ENCODE assay signal across 18 mouse cellular contexts in genomic region chr12:104235915-104236314, GRCm38 (mm10). TPM values are rescaled to one million over a fixed set of nuclear protein-coding genes. Genes with fewer than 3 reads are reported as not detected.
DNase-seq lines count a peak whose midpoint lies in the region; ATAC-seq and TF ChIP-seq lines count a peak whose summit lies in the region.
"Had no signal": no experiment of that assay in that cellular context is flagged by ENCODE, and none has a peak within 500 bp of the region (broad histone marks: within the 10 kb centered on the region; RNA-seq: fewer than 3 reads in every experiment).

Gene Serpina3g (plus strand): TSS chr12:104236245.

- peak; percentile 79 for ATAC-seq in kidney, embryonic 16.5 days (ENCODE audit: low FRiP score, low TSS enrichment)
- peak; percentile 69 to 72 for ATAC-seq in hematopoietic stem cell, adult 5-6 weeks (replicated peaks in 1 of 2; ENCODE audit: insufficient read depth in 1 of 2, low FRiP score in 2 of 2, low TSS enrichment in 1 of 2, low read depth in 1 of 2, poor library complexity in 2 of 2, severe bottlenecking in 2 of 2)
- ATAC-seq: forebrain, embryonic 15.5 days; intestine, postnatal 0 days; midbrain, embryonic 13.5 days had no signal

- peak within 1 kb of the TSS; percentile 32 for H3K4me2 ChIP-seq in kidney, embryonic 16.5 days (replicated peaks; ENCODE audit: low read depth, low read length)
- H3K4me2 ChIP-seq: embryonic facial prominence, embryonic 13.5 days; forebrain, embryonic 15.5 days; midbrain, embryonic 13.5 days; neural tube, embryonic 12.5 days had no signal

- TF ChIP-seq POLR2A in small intestine, adult 2 months (IDR thresholded peaks at IDR 0.05; ENCODE audit: low read depth, low read length), result no peak

- no peak within 1 kb of the TSS for H3K4me3 ChIP-seq in kidney, embryonic 16.5 days (ENCODE audit: low read length)
- H3K4me3 ChIP-seq in small intestine, adult 2 months (ENCODE audit: low read depth, low read length), result peak within 1 kb of the TSS; percentile 33
- H3K4me3 ChIP-seq: embryonic facial prominence, embryonic 13.5 days; forebrain, embryonic 15.5 days; heart, embryonic 10.5 days; midbrain, embryonic 13.5 days; neural tube, embryonic 12.5 days had no signal

- H3K27me3 ChIP-seq in kidney, embryonic 16.5 days (ENCODE audit: insufficient read depth, low read length), result no peaks in the 10 kb centered on the region
- no peaks in the 10 kb centered on the region for H3K27me3 ChIP-seq in small intestine, adult 2 months (ENCODE audit: control insufficient read depth, insufficient read depth, low read length)
- H3K27me3 ChIP-seq: embryonic facial prominence, embryonic 13.5 days; forebrain, embryonic 15.5 days; midbrain, embryonic 13.5 days; neural tube, embryonic 12.5 days had no signal

- WGBS in kidney, embryonic 16.5 days, result 26% methylated on average over 5 of the region's 5 CpGs
- WGBS in small intestine, adult 2 months, result 39% methylated on average over 5 of the region's 5 CpGs

- H3K9ac ChIP-seq in kidney, embryonic 16.5 days (replicated peaks; ENCODE audit: low read length), result no peak within 1 kb of the TSS
- H3K9ac ChIP-seq: embryonic facial prominence, embryonic 13.5 days; forebrain, embryonic 15.5 days; midbrain, embryonic 13.5 days; neural tube, embryonic 12.5 days had no signal

- H3K4me1 ChIP-seq in kidney, embryonic 16.5 days (ENCODE audit: insufficient read depth, low read length), result 0 out of 2 replicates have a peak, but pooled peaks cover 9% of the 10 kb centered on the region
- H3K4me1 ChIP-seq in small intestine, adult 2 months (ENCODE audit: control insufficient read depth, insufficient read depth, insufficient read length, low read length), result no peaks in the 10 kb centered on the region
- H3K4me1 ChIP-seq: embryonic facial prominence, embryonic 13.5 days; forebrain, embryonic 15.5 days; heart, embryonic 10.5 days; midbrain, embryonic 13.5 days; neural tube, embryonic 12.5 days had no signal

- DNase-seq in kidney, adult 8-10 months, result no peak
- DNase-seq in thymus, postnatal 0 days (ENCODE audit: low spot score), result no peak
- DNase-seq in thymus, postnatal 4 days, result no peak
- DNase-seq in cerebellum, postnatal 10 days, result no peak
- no peak for DNase-seq in cerebellum, adult 11-12 months
- DNase-seq: cerebellum, adult 9-11 months; left cerebral cortex, postnatal 4 days; retina, postnatal 1 day had no signal

- no peak for TF ChIP-seq CTCF in small intestine, adult 2 months (IDR thresholded peaks at IDR 0.05; ENCODE audit: extremely low read depth, insufficient read length, insufficient replicate concordance, low read depth, low read length)

- no peaks in the 10 kb centered on the region for H3K9me3 ChIP-seq in kidney, embryonic 16.5 days (ENCODE audit: low read length)
- H3K9me3 ChIP-seq: embryonic facial prominence, embryonic 13.5 days; forebrain, embryonic 15.5 days; heart, embryonic 10.5 days; midbrain, embryonic 13.5 days; neural tube, embryonic 12.5 days had no signal

- no peaks in the 10 kb centered on the region for H3K36me3 ChIP-seq in kidney, embryonic 16.5 days (ENCODE audit: insufficient read depth, low read length)
- H3K36me3 ChIP-seq in small intestine, adult 2 months (ENCODE audit: control insufficient read depth, insufficient read depth, low read length), result 0 out of 2 replicates have a peak, but pooled peaks cover 2% of the 10 kb centered on the region
- H3K36me3 ChIP-seq: embryonic facial prominence, embryonic 13.5 days; forebrain, embryonic 15.5 days; heart, embryonic 10.5 days; midbrain, embryonic 13.5 days; neural tube, embryonic 12.5 days had no signal

- peak within 1 kb of the TSS; percentile 49 for H3K27ac ChIP-seq in kidney, embryonic 16.5 days (ENCODE audit: low read length)
- H3K27ac ChIP-seq in small intestine, adult 2 months (ENCODE audit: insufficient read depth, low read depth, low read length), result no peak within 1 kb of the TSS
- H3K27ac ChIP-seq: embryonic facial prominence, embryonic 13.5 days; forebrain, embryonic 15.5 days; heart, embryonic 10.5 days; midbrain, embryonic 13.5 days; neural tube, embryonic 12.5 days had no signal

RNA-seq across cellular contexts. Expression of gene Serpina3g, which starts in this region (rescaled TPM):
- 9.2 and 9.6 TPM in 2 replicates for polyA plus RNA-seq in kidney, embryonic 16.5 days (2015; fragmentation: Nextera tagmentation; extraction: Ambion mirVana)
- 98.6 and 111 TPM in 2 replicates for polyA plus RNA-seq in thymus, postnatal 0 days (2015; fragmentation: Nextera tagmentation; extraction: Ambion mirVana)
- 197 and 202 TPM in 2 replicates for total RNA-seq in hematopoietic stem cell, adult 5-6 weeks (2017)
- 7.4 and 17.5 TPM in 2 replicates for polyA plus RNA-seq in small intestine, adult 2 months (2012; rRNA removed)
- total RNA-seq: gastrocnemius, adult 8-10 months had no signal
